Mouse (Mus musculus) ES-CJ7 (cell line): Measurements from ENCODE around the gene Tmem88.

Source experiments
- DNase-seq: peaks from one replicate; pipeline ENCODE4 v3.0.0; 2011; ENCODE audit warnings: low read depth, low spot score

Tmem88 gene

DNA sequence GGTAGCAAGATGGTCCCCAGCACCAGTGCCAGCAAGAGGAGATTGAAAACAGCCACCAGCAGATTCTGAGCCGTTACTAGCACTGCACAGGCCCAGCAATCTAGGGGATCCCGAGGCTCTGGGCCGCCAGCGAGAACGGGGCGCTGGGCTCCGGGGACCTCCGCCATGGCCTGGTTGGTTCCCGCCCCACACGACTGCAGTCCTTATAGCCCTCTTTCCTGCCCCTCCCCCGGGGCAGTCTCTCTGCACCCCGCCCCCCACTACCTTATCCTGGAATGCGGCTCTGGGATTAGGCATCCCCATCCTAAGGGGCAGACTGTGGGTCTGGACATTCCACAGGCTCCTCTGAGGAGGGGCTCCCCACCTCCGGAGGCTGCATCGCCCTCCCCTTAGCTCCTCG is at the start of gene Tmem88:
Gene Tmem88, minus strand, starts transcription at position 176 of the 400 bp plus-strand sequence.
- peak; percentile 79 for DNase-seq

GRCm38 (mm10) chr11:69447299-69447698 is 49.3 kb upstream of the Tmem88 start:
- DNase-seq, result no peak

DNA sequence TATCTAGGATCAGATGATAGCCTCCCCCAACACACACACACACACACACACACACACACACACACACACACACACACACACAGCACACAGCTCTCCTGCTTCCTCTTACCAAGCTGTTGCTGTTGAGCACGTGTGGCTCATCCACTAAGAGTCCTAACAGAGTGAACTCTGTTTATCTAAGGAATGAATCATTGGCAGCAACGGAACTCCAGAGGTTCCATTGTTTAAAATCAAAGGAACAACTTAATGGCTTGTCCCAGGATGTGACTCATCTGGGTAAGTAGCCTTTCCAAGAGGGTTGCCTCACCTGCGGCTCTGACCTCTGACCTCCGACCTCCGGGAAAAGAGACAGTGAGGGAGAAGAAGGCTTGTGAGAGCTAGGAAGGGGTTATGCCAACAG is 45.3 kb upstream of the Tmem88 start:
- peak; percentile 34 for DNase-seq

DNA sequence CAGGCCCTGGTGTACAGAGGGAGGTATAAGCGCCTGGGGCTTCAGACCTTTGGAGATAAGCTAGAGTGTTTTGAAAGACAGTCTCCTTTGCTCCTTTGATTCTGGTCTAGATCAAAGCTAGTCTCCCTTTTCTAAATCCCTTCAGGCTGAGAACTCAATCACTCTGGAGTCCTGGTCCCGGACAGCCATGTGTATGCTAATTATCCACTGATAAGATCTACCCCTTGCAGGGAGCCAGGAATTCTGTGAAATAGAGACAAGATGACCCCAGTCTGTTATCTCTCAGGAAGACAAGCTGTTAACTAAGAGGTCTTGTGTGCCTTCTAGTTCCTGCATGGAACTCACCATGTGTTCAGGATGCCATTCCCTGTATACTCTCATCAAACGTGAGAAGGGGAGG is 39.3 kb upstream of the Tmem88 start:
- no peak for DNase-seq

GRCm38 (mm10) chr11:69433189-69433588 is 35.2 kb upstream of the Tmem88 start:
- DNase-seq, result no peak

DNA sequence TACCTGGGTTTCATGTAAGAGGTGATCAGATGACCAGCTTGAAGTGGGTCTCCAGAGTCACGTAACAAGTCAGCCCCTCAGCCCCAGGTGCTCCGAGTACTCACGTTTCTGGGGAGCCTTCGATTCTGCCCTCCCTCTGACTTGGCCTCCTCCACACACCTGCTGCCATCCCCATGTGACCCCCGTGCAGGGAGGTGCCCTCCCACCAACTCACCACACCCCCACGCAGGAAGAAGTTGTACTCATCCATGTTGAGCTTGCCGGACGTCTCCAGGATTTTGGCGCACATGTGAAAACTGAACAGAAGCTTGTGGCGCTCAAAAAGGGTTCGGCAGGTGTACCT is 34.6 kb upstream of the Tmem88 start:
- no peak for DNase-seq

DNA sequence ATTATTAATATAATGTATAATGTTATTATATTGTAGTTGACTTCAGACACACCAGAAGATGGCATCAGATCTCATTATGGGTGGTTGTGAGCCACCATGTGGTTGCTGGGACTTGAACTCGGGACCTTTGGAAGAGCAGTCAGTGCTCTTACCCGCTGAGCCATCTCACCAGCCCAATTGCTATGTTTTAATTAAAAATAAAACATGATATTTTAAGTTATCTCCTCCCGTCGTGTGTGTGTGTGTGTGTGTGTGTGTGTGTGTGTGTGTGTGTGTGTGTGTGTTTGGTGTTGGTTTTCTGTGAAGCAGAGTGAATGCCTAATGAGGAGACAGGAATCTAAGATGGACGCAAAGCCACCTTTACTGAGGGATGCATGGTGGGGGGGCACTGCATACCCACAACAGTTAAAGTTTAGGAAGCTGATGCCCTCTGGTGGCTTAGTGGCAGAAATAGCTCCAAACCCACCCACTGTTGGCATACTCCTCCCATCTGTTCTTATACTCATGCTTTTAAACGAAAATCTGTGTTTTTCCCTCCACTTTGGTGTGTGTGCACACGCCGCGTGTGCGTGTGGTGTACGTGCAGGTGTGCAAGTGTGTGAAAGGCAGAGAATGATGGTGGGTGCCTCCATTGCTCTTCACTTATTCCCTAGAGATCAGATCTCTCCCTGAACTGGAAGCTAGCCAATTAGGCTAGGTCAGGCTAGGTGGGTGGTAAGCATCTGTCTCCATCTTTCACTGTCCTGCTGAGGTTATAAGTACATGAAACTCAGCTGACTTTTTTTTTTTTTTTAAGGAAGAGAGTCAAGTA is 34.0 kb upstream of the Tmem88 start:
- peak; percentile 90 for DNase-seq

- no peak for DNase-seq
These were observed 32.6 kb upstream of the Tmem88 start for GRCm38 (mm10) chr11:69430631-69431030.

DNA sequence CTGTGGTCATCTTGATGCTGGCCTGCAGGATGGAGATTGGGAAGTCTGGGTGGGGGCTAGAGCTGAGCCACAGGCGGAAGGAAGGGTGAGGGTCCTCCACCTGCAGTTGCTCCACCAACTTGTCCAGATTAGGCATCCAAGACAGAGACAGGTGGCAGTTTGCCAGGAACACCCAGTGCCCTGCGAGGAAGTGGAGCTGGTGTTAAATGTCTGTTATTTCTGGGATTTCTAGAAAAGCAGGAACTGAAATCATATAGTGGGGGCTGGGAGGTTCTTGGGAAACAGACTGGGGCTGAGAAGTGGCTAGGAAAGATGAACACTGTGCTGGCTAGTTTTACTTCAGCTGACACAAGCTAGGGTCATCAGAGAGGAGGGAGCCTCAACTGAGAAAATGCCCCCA is 31.3 kb upstream of the Tmem88 start:
- DNase-seq, result no peak

DNA sequence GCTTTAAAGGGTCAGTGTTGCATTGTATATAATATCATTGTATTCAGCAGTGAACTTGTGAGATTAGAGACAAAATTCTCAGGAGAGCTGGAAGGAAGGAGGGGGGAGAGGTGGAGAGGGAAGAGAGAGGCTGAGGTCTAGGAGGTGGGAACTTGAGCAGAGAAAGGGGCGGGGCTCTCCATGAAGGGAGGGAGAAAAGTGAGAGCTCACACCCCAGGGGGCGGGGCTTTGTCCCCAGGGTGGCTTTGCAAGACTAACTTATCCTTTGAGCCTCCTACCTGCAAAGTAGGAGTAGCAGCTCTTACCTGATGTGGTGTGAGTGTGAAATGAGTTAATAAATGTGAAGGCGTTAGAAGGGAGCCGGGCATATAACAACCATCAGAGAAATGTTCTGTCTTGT is 30.7 kb upstream of the Tmem88 start:
- peak; percentile 85 for DNase-seq

GRCm38 (mm10) chr11:69426246-69426645 is 28.2 kb upstream of the Tmem88 start:
- DNase-seq, result no peak

- DNase-seq, result no peak
These were observed 25.9 kb upstream of the Tmem88 start for GRCm38 (mm10) chr11:69423885-69424284.

- no peak for DNase-seq
These were observed 24.8 kb upstream of the Tmem88 start for GRCm38 (mm10) chr11:69422842-69423241.

GRCm38 (mm10) chr11:69421131-69421977 is 23.3 kb upstream of the Tmem88 start:
- no peak for DNase-seq

- peak; percentile 87 for DNase-seq
These were observed 22.5 kb upstream of the Tmem88 start for GRCm38 (mm10) chr11:69420554-69421000.

DNA sequence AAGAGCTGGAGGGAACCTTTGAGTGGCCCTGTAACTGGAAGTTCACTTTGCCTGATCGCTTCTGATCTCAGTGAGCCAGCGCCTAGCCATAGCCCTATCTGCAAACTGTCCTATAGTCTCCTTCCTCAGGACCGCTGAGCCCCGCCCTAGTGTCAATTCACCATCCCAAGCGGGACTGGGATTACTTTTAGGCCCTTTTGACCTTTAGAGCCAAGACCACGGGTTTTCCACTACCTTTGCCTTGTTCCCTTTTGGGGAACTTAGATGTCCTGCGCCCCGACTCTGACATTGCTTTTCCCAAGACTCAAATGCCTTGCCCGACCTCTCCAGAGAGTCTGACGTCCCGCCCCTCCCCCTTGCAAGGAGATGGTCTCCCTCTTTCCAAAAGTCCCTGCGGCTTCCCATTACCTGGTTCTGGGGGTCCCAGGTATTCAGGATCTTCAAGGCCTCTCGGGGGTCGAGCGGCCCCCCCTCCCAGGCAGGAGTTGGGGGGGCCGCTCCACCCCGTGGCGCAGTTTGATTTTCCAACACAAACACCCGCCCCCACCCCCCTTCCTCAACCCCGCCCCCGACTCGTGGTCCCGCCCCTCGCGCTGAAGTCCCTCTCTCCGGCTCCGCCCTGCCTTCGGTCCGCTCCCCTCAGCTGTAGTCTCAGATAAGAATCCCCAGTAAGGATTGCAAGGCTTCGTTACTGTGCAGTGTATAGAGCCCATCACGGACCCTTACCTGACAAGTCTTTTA is 21.9 kb upstream of the Tmem88 start:
- peak; percentile 36 for DNase-seq

- DNase-seq, result peak; percentile 40
These were observed 21.4 kb upstream of the Tmem88 start for GRCm38 (mm10) chr11:69419443-69419812.

GRCm38 (mm10) chr11:69418481-69419442 is 20.7 kb upstream of the Tmem88 start:
- peak; percentile 99 for DNase-seq

GRCm38 (mm10) chr11:69417449-69418384 is 19.7 kb upstream of the Tmem88 start:
- peak; percentile 98 for DNase-seq
